Mouse (Mus musculus) Patski (cell line): ENCODE measurements around the gene Ccr6. TPM values are rescaled to one million over a fixed set of nuclear protein-coding genes. Genes with fewer than 3 reads are reported as not detected.

Experiments
- ATAC-seq: fragments of 100-300 bp; one replicate; pipeline ENCODE4 v1.8.0; 2021
- CTCF ChIA-PET: fragments of 350-600 bp; sonication (Branson Sonifier 250); formaldehyde crosslinking; loops from one replicate; lab custom pipeline; 2022; ENCODE audit warnings: inconsistent platforms; lab: Charles Lee
- POLR2A ChIA-PET: fragments of 350-600 bp; sonication (Branson Sonifier 250); formaldehyde crosslinking; loops from one replicate; lab custom pipeline; 2022; ENCODE audit warnings: antibody characterized with exemption, inconsistent platforms; lab: Charles Lee
- DNase-seq: peaks from one replicate; pipeline ENCODE4 v3.0.0-alpha.2; 2011; ENCODE audit warnings: low read depth, low spot score
- H3K27me3 ChIP-seq: fragments of 371-371 bp; one replicate; pipeline ENCODE4 v1.5.1; 2021
- CTCF ChIP-seq: fragments of 100-300 bp; IDR thresholded peaks from one replicate; pipeline ENCODE4 v1.5.1; 2021
- in situ Hi-C: fragments of 300-500 bp; cut with MboI; formaldehyde crosslinking; loops from 3 replicates; pipeline ENCODE4 v1.11.1; 2018; ENCODE audit warnings: low pct_unique_long_range_greater_than_20kb, mixed read lengths
- polyA plus RNA-seq: library from polyadenylated mRNA; unstranded; gene quantifications from one replicate; pipeline ENCODE4 v1.2.3, GENCODE M21; 2021

Gene Ccr6
- polyA plus RNA-seq, 1 experiment from 2014 or later, result not detected

GRCm38 (mm10) chr17:8210675-8211074 lies 25.2 kb upstream of the Ccr6 start:
- peaks cover 14% of the 10 kb centered on the region for H3K27me3 ChIP-seq
- CTCF ChIA-PET, result no interaction called here
- in situ Hi-C loops, result no loop called here
- POLR2A ChIA-PET, result no interaction called here
- TF ChIP-seq CTCF, result no peak
- DNase-seq, result no peak
- ATAC-seq, result no peak

GRCm38 (mm10) chr17:8211399-8211798 lies 24.4 kb upstream of the Ccr6 start:
- peaks cover 14% of the 10 kb centered on the region for H3K27me3 ChIP-seq
- no peak for DNase-seq
- ChIA-PET CTCF (no interaction called here), POLR2A (no interaction called here)
- no peak for ATAC-seq
- TF ChIP-seq CTCF, result no peak
- in situ Hi-C loops, result no loop called here

- DNase-seq (no peak), ATAC-seq (no peak)
- no peak for TF ChIP-seq CTCF
- ChIA-PET POLR2A (interaction anchor here (1.3 kb wide), 1 partner anchor 11 kb away, joined by 6 read pairs; no protein-coding TSS in a partner anchor), CTCF (no interaction called here)
- peaks cover 14% of the 10 kb centered on the region for H3K27me3 ChIP-seq
- in situ Hi-C loops, result no loop called here
These were observed 21.5 kb upstream of the Ccr6 start for GRCm38 (mm10) chr17:8214369-8214768.

GRCm38 (mm10) chr17:8215016-8215745 lies 20.7 kb upstream of the Ccr6 start:
- DNase-seq, result no peak
- in situ Hi-C loops, result no loop called here
- CTCF ChIA-PET, result no interaction called here
- H3K27me3 ChIP-seq, result peaks cover 9% of the 10 kb centered on the region
- ATAC-seq, result no peak
- TF ChIP-seq CTCF, result no peak
- POLR2A ChIA-PET, result interaction anchor here (1.3 kb wide), 1 partner anchor 10 kb away, joined by 6 read pairs; no protein-coding TSS in a partner anchor

GRCm38 (mm10) chr17:8223225-8223624 lies 12.6 kb upstream of the Ccr6 start:
- CTCF ChIA-PET, result no interaction called here
- POLR2A ChIA-PET, result no interaction called here
- ATAC-seq, result no peak
- no peaks in the 10 kb centered on the region for H3K27me3 ChIP-seq
- in situ Hi-C loops, result no loop called here
- DNase-seq, result no peak
- no peak for TF ChIP-seq CTCF

GRCm38 (mm10) chr17:8224072-8224471 lies 11.8 kb upstream of the Ccr6 start:
- TF ChIP-seq CTCF, result no peak
- H3K27me3 ChIP-seq, result no peaks in the 10 kb centered on the region
- no peak for DNase-seq
- CTCF ChIA-PET, result no interaction called here
- in situ Hi-C loops, result no loop called here
- ATAC-seq, result no peak
- POLR2A ChIA-PET, result no interaction called here

- ChIA-PET CTCF (no interaction called here), POLR2A (interaction anchor here (2.0 kb wide), 1 partner anchor 10 kb away, joined by 6 read pairs; no protein-coding TSS in a partner anchor)
- ATAC-seq (no peak), DNase-seq (no peak)
- in situ Hi-C loops, result no loop called here
- peaks cover 3% of the 10 kb centered on the region for H3K27me3 ChIP-seq
- no peak for TF ChIP-seq CTCF
These were observed 10.7 kb upstream of the Ccr6 start for GRCm38 (mm10) chr17:8225166-8225565.

GRCm38 (mm10) chr17:8225746-8226145 lies 10.1 kb upstream of the Ccr6 start:
- TF ChIP-seq CTCF, result no peak
- ATAC-seq (no peak), DNase-seq (no peak)
- ChIA-PET CTCF (no interaction called here), POLR2A (interaction anchor here (2.0 kb wide), 1 partner anchor 11 kb away, joined by 6 read pairs; no protein-coding TSS in a partner anchor)
- H3K27me3 ChIP-seq, result peaks cover 7% of the 10 kb centered on the region
- in situ Hi-C loops, result no loop called here

- POLR2A ChIA-PET, result no interaction called here
- in situ Hi-C loops, result no loop called here
- no peak for TF ChIP-seq CTCF
- DNase-seq, result no peak
- CTCF ChIA-PET, result no interaction called here
- ATAC-seq, result no peak
- H3K27me3 ChIP-seq, result peaks cover 7% of the 10 kb centered on the region
These were observed 7.2 kb upstream of the Ccr6 start for GRCm38 (mm10) chr17:8228622-8229021.

- no peak for DNase-seq
- POLR2A ChIA-PET, result no interaction called here
- H3K27me3 ChIP-seq, result peaks cover 11% of the 10 kb centered on the region
- no peak for TF ChIP-seq CTCF
- CTCF ChIA-PET, result no interaction called here
- in situ Hi-C loops, result no loop called here
- no peak for ATAC-seq
These were observed 6.2 kb upstream of the Ccr6 start for GRCm38 (mm10) chr17:8229607-8230006.

GRCm38 (mm10) chr17:8232089-8232488 lies 3.8 kb upstream of the Ccr6 start:
- ChIA-PET CTCF (no interaction called here), POLR2A (no interaction called here)
- DNase-seq, result no peak
- no peak for TF ChIP-seq CTCF
- in situ Hi-C loops, result no loop called here
- H3K27me3 ChIP-seq, result peaks cover 17% of the 10 kb centered on the region
- ATAC-seq, result no peak
